Mouse (Mus musculus): ENCODE results near the gene Mum1. TPM values are rescaled to one million over a fixed set of nuclear protein-coding genes. Genes with fewer than 3 reads are reported as not detected.

The Mum1 gene
- polyA plus RNA-seq, 1 experiment from 2014 or later = 14.6 TPM

DNA sequence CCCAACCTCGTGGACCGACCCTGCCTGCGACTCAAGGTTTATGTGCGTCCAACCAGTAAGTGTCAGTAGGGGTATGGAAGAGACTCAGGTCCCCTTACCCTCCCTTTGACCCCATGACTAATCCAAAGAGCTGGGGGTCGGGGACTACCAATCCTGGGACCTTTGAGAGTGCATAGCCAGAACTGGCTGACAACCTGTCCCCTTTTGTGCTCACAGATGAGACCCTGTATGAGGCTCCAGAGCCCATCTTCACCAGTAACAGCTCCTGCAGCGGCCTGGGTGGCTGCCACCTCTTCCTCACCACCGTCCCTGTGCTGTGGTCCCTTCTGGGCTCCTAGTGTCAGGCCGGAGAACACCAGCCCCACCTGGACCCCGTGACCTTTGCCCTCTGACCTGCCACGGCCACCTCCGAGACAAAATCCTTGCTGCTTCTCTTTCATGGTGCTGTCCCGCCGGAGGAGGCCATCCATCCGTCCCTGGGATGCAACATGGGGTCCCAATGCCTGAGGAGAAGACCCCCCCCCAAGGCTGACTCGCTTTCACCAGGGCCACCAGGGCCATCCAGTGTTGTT lies 37.7 kb upstream of the Mum1 start:
- no peak overlapping the region for H3K4me3 ChIP-seq (ENCODE audit: low read depth, low read length)
- peaks cover 3% of the 10 kb centered on the region; the same call in 1 of the 2 replicates for H3K4me1 ChIP-seq (ENCODE audit: control insufficient read depth, low read depth, low read length)
- WGBS (ENCODE audit: insufficient replicate concordance) = 70% methylated on average over 15 of the region's 15 CpGs
- H3K27me3 ChIP-seq (ENCODE audit: control insufficient read depth, insufficient read depth, low read depth, low read length) = peaks cover 81% of the 10 kb centered on the region
- H3K9ac ChIP-seq (ENCODE audit: low read depth, low read length) = no peak overlapping the region
- no peaks in the 10 kb centered on the region for H3K9me3 ChIP-seq (replicated peaks; ENCODE audit: control insufficient read depth, low read length)
- ATAC-seq (ENCODE audit: low read depth) = no peak
- no peak overlapping the region for H3K27ac ChIP-seq (ENCODE audit: low read length)
- H3K36me3 ChIP-seq (ENCODE audit: control insufficient read depth, insufficient read depth) = no peaks in the 10 kb centered on the region
- no peak overlapping the region for H3K4me2 ChIP-seq (ENCODE audit: low read depth, low read length)

DNA sequence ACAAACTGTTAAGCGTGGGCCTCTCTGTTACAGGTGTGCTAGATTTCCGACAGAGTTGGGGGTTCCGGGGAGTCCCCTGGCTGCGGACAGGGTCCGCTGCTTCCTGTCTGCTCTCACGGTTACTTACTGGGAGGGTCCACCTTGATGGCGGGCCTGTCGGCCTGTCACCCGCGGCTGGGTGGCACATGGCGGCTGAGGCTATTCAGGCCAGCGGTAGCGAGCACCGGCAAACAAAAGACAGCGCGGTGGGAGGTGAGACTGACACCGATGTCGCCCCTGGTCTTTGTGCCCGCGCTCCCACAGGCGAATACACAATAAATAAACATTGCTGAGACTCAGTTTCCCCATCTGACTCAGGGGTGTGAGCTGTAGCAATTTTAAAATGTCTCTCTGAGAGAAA lies 36.2 kb upstream of the Mum1 start:
- peaks cover 79% of the 10 kb centered on the region for H3K27me3 ChIP-seq (ENCODE audit: control insufficient read depth, insufficient read depth, low read depth, low read length)
- H3K9ac ChIP-seq (ENCODE audit: low read depth, low read length) = no peak overlapping the region
- no peak overlapping the region for H3K27ac ChIP-seq (ENCODE audit: low read length)
- H3K36me3 ChIP-seq (ENCODE audit: control insufficient read depth, insufficient read depth) = no peaks in the 10 kb centered on the region
- no peak for ATAC-seq (ENCODE audit: low read depth)
- H3K4me3 ChIP-seq (ENCODE audit: low read depth, low read length) = peak overlapping the region; percentile 33
- H3K9me3 ChIP-seq (replicated peaks; ENCODE audit: control insufficient read depth, low read length) = no peaks in the 10 kb centered on the region
- H3K4me2 ChIP-seq (ENCODE audit: low read depth, low read length) = peak overlapping the region; percentile 55
- WGBS (ENCODE audit: insufficient replicate concordance) = 5% methylated on average over 21 of the region's 21 CpGs
- peaks cover 3% of the 10 kb centered on the region; the same call in 1 of the 2 replicates for H3K4me1 ChIP-seq (ENCODE audit: control insufficient read depth, low read depth, low read length)

DNA sequence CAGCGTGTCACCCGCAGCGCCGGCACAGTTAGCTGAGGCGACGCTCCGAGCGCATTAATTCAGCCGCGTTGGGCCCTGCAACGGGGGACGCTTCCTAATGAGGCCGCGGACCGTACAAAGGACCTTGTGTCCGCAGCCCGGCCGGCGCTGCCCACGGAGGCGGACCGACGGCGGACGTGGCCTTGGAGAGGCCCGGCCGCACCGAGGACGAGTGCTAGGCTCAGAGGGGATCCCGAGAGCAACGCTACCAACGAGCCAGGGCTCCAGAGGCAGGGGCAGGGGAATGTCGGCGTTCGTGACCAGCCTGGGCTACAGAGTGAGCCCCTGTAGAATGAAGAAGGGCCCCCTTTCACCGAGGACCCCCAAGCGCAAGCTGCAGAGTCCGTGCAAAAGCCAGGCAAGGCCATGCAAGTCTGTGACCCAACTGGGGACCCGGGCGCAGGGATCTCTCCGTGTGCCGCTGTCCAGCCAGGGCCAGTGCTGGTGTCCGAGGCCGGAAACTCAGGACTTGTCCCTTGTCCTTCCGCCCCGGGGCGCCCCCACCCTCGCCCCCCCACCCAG lies 35.7 kb upstream of the Mum1 start:
- Histone ChIP-seq H3K36me3 (ENCODE audit: control insufficient read depth, insufficient read depth) (no peaks in the 10 kb centered on the region), H3K4me3 (ENCODE audit: low read depth, low read length) (peak overlapping the region; percentile 33), H3K9ac (ENCODE audit: low read depth, low read length) (no peak overlapping the region), H3K4me2 (ENCODE audit: low read depth, low read length) (peak overlapping the region; percentile 55), H3K27me3 (ENCODE audit: control insufficient read depth, insufficient read depth, low read depth, low read length) (peaks cover 76% of the 10 kb centered on the region), H3K9me3 (replicated peaks; ENCODE audit: control insufficient read depth, low read length) (no peaks in the 10 kb centered on the region), H3K27ac (ENCODE audit: low read length) (no peak overlapping the region), H3K4me1 (ENCODE audit: control insufficient read depth, low read depth, low read length) (peaks cover 3% of the 10 kb centered on the region; the same call in 1 of the 2 replicates)
- under 1% methylated on average over 44 of the region's 48 CpGs for WGBS (ENCODE audit: insufficient replicate concordance)
- ATAC-seq (ENCODE audit: low read depth) = no peak

DNA sequence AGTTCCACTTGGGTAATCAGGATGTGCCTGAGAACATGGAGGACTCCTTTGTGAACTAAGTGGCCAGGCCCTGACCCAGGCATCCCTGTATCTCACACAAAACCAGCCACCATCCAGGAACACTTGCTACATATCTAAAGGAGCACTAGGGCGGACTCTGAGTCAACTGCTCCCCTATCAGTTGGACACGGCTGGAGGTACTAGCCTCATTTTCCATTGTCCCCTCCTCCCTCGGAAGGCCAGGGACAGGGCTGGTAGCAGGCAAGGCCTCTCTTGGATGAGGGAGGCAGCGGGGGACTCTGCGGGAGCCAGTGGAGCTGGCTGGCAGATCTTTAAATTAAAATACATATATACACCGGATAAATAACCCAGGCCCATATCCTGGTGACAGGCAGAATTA lies 32.3 kb upstream of the Mum1 start:
- Histone ChIP-seq H3K9ac (ENCODE audit: low read depth, low read length) (no peak overlapping the region), H3K9me3 (replicated peaks; ENCODE audit: control insufficient read depth, low read length) (no peaks in the 10 kb centered on the region), H3K27ac (ENCODE audit: low read length) (no peak overlapping the region), H3K36me3 (ENCODE audit: control insufficient read depth, insufficient read depth) (no peaks in the 10 kb centered on the region), H3K4me1 (ENCODE audit: control insufficient read depth, low read depth, low read length) (peaks cover 3% of the 10 kb centered on the region; the same call in 1 of the 2 replicates), H3K4me2 (ENCODE audit: low read depth, low read length) (no peak overlapping the region), H3K4me3 (ENCODE audit: low read depth, low read length) (no peak overlapping the region), H3K27me3 (ENCODE audit: control insufficient read depth, insufficient read depth, low read depth, low read length) (peaks cover 44% of the 10 kb centered on the region)
- 55% methylated on average over 6 of the region's 6 CpGs for WGBS (ENCODE audit: insufficient replicate concordance)
- no peak for ATAC-seq (ENCODE audit: low read depth)

DNA sequence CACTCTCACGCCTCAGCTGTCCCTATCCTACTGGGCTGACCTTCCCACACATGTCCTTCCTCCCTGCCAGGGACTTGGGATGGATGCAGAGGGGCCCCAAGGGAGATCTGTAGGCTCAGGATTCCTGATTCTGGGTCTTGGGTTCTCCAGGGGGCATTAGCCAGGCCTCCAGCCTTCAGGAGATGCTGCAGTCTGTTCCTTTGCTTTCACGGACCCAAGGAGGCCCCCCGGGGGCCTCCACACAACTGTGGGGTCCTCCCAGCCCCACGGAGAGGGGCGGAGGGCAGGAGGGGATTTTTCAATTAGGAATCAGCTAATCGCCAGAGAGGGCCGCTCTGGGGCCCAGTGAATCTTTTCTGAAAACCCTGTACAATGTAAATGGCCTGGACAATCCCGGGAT lies 31.8 kb upstream of the Mum1 start:
- H3K9me3 ChIP-seq (replicated peaks; ENCODE audit: control insufficient read depth, low read length) = no peaks in the 10 kb centered on the region
- no peak overlapping the region for H3K4me2 ChIP-seq (ENCODE audit: low read depth, low read length)
- peaks cover 3% of the 10 kb centered on the region; the same call in 1 of the 2 replicates for H3K4me1 ChIP-seq (ENCODE audit: control insufficient read depth, low read depth, low read length)
- peaks cover 39% of the 10 kb centered on the region for H3K27me3 ChIP-seq (ENCODE audit: control insufficient read depth, insufficient read depth, low read depth, low read length)
- no peak overlapping the region for H3K4me3 ChIP-seq (ENCODE audit: low read depth, low read length)
- no peak overlapping the region for H3K9ac ChIP-seq (ENCODE audit: low read depth, low read length)
- H3K27ac ChIP-seq (ENCODE audit: low read length) = no peak overlapping the region
- no peaks in the 10 kb centered on the region for H3K36me3 ChIP-seq (ENCODE audit: control insufficient read depth, insufficient read depth)
- WGBS (ENCODE audit: insufficient replicate concordance) = 55% methylated on average over 8 of the region's 8 CpGs
- no peak for ATAC-seq (ENCODE audit: low read depth)

DNA sequence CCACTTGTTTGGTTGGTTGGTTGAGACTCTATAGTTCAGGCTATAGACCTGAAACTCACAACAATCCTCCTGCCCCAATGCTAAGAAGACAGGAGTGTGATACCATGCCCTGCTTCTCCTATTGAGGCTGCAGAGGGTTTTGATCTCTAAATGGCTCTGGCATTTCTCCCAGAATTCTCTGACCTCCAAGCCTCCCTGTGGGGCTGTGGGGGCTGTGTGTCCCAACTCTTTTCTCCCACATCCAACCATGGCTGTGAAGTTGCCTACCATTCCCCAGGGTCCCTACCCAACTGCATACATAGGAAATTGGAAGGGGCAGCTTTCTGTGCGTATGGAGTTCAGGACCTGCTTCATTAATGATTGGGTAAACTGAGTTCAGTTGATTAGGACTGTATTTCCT lies 30.1 kb upstream of the Mum1 start:
- H3K4me1 ChIP-seq (ENCODE audit: control insufficient read depth, low read depth, low read length) = no peaks in the 10 kb centered on the region
- no peaks in the 10 kb centered on the region for H3K9me3 ChIP-seq (replicated peaks; ENCODE audit: control insufficient read depth, low read length)
- no peaks in the 10 kb centered on the region for H3K36me3 ChIP-seq (ENCODE audit: control insufficient read depth, insufficient read depth)
- ATAC-seq (ENCODE audit: low read depth) = no peak
- H3K4me2 ChIP-seq (ENCODE audit: low read depth, low read length) = no peak overlapping the region
- H3K27me3 ChIP-seq (ENCODE audit: control insufficient read depth, insufficient read depth, low read depth, low read length) = peaks cover 22% of the 10 kb centered on the region
- WGBS (ENCODE audit: insufficient replicate concordance) = 79% methylated on average over 1 of the region's 1 CpGs
- no peak overlapping the region for H3K9ac ChIP-seq (ENCODE audit: low read depth, low read length)
- no peak overlapping the region for H3K27ac ChIP-seq (ENCODE audit: low read length)
- H3K4me3 ChIP-seq (ENCODE audit: low read depth, low read length) = no peak overlapping the region

DNA sequence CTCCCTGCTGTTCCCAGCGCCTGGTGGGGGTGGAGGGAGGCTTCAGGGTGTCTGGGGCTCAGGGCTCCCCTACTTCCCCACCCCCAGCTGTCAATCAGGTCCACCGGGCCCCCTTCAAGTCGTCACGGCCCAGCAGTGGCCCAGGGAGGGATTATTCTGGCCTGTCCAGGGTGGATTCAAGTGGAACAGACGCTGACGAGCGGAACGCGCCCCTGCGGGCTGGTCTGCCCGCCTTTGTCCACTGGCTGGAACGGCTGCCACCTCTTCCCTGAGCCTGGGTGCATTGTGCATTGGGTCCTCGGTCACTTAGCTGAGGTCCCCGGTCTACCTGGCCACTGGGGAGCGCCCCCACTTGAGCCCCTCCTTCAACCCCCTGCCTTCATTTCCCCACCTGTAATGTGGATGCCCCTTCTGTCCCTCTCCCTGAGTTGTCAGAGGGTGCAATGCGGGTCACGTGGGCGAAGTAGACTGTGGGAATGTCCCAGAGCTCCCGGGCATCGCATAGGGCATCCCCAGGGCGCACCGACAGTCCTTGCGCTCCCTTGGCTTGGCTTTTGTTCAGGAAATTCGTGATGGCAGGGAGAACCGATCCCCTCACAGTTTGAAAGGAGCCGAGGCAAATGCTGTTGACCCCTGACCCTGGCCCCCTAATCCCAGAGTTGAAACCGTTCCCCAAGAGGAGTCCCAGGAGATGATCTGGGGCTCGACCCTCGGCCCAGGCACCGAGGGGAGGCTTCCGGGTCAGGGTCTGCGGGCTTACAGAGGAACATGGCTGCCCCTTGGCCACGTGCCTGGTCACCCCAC lies 29.3 kb upstream of the Mum1 start:
- Histone ChIP-seq H3K4me1 (ENCODE audit: control insufficient read depth, low read depth, low read length) (no peaks in the 10 kb centered on the region), H3K36me3 (ENCODE audit: control insufficient read depth, insufficient read depth) (no peaks in the 10 kb centered on the region), H3K27ac (ENCODE audit: low read length) (no peak overlapping the region), H3K9me3 (replicated peaks; ENCODE audit: control insufficient read depth, low read length) (no peaks in the 10 kb centered on the region), H3K4me2 (ENCODE audit: low read depth, low read length) (no peak overlapping the region), H3K4me3 (ENCODE audit: low read depth, low read length) (no peak overlapping the region), H3K27me3 (ENCODE audit: control insufficient read depth, insufficient read depth, low read depth, low read length) (peaks cover 14% of the 10 kb centered on the region), H3K9ac (ENCODE audit: low read depth, low read length) (no peak overlapping the region)
- 71% methylated on average over 33 of the region's 33 CpGs for WGBS (ENCODE audit: insufficient replicate concordance)
- ATAC-seq (ENCODE audit: low read depth) = no peak

DNA sequence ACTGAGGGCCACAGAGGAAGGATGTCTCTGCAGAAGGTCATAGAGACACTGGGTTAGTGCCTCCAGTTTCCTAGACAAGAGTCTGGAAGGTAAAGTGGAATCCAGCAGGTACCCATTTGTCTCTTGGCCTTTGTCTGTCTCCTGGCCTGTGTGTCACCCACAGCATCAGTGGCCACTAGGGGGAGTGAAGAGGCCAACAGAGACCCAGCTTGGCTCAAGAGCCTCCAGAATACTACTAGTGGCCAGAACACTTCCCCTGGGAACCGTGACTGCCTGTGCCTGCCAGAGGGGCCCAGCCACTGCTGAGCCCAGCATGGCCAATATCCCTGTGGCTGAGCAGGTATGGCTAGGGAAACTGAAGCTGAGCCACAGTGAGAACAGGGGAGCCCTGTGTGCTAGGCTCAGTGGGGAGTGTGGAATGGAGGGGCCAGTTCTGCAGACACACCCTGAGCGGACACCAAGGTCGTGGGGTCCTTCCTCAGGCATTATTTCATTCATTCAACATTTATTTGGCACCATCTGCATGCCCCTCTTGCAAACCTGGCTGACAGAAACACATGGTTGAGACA lies 26.7 kb upstream of the Mum1 start:
- Histone ChIP-seq H3K4me3 (ENCODE audit: low read depth, low read length) (no peak overlapping the region), H3K4me2 (ENCODE audit: low read depth, low read length) (no peak overlapping the region), H3K4me1 (ENCODE audit: control insufficient read depth, low read depth, low read length) (no peaks in the 10 kb centered on the region), H3K9me3 (replicated peaks; ENCODE audit: control insufficient read depth, low read length) (no peaks in the 10 kb centered on the region), H3K36me3 (ENCODE audit: control insufficient read depth, insufficient read depth) (no peaks in the 10 kb centered on the region), H3K27me3 (ENCODE audit: control insufficient read depth, insufficient read depth, low read depth, low read length) (no peaks in the 10 kb centered on the region), H3K27ac (ENCODE audit: low read length) (no peak overlapping the region), H3K9ac (ENCODE audit: low read depth, low read length) (no peak overlapping the region)
- WGBS (ENCODE audit: insufficient replicate concordance) = 36% methylated on average over 3 of the region's 3 CpGs
- ATAC-seq (ENCODE audit: low read depth) = peak; percentile 70

DNA sequence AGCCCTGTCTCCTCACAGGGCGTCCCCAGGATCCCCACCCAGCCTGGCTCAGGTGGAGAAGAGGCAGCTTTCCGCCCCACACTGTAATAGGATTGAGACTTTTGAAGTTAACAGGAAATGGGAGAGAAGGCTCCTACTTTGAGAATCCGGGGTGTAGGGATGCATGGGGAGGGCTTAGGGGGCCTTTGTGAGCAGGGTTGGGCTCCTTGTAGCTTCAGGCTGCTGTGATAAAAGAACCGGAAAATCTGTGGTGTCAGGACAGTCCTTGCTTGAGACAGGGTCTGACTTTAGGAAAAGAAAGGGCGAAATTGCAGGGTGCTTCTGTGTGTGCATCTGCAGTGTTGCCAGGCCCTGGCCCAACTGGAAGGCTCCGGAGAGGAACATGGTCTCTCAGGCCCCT lies 25.7 kb upstream of the Mum1 start:
- no peaks in the 10 kb centered on the region for H3K27me3 ChIP-seq (ENCODE audit: control insufficient read depth, insufficient read depth, low read depth, low read length)
- H3K4me2 ChIP-seq (ENCODE audit: low read depth, low read length) = no peak overlapping the region
- no peaks in the 10 kb centered on the region for H3K4me1 ChIP-seq (ENCODE audit: control insufficient read depth, low read depth, low read length)
- 63% methylated on average over 6 of the region's 6 CpGs for WGBS (ENCODE audit: insufficient replicate concordance)
- no peak overlapping the region for H3K4me3 ChIP-seq (ENCODE audit: low read depth, low read length)
- H3K9ac ChIP-seq (ENCODE audit: low read depth, low read length) = no peak overlapping the region
- no peaks in the 10 kb centered on the region for H3K36me3 ChIP-seq (ENCODE audit: control insufficient read depth, insufficient read depth)
- no peak overlapping the region for H3K27ac ChIP-seq (ENCODE audit: low read length)
- H3K9me3 ChIP-seq (replicated peaks; ENCODE audit: control insufficient read depth, low read length) = no peaks in the 10 kb centered on the region
- no peak for ATAC-seq (ENCODE audit: low read depth)

Data from liver, embryonic 16.5 days (tissue).